Mouse (Mus musculus): ENCODE data around the gene Ptbp3.

DNA sequence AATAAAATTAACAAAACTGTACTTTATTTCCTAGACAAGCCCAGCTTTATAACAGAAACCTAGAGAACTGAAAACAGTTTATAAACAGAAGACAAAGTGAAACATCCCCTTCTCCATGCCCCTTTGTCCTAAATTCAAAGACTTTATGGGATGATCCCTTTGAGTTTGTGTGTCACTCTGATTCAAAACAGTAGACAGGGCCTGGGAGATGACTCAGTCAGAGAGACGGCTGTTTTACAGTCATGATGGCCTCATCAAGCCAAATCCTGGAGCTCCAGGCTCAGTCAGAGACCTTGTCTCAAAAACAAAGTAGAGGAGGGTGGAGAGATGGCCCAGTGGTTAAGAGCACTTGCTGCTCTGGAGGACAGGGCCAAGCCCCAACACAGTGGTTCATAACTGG, 2.7 kb upstream of the Ptbp3 start:
- TF ChIP-seq CTCF (IDR thresholded peaks at IDR 0.05; ENCODE audit: control insufficient read depth, insufficient read depth, insufficient replicate concordance, low read depth, low read length) (no peak), POLR2A (IDR thresholded peaks at IDR 0.05; ENCODE audit: control insufficient read depth, low read depth, low read length) (no peak)
